21 mouse cellular contexts compared by ENCODE assay signal in the genomic region with DNA sequence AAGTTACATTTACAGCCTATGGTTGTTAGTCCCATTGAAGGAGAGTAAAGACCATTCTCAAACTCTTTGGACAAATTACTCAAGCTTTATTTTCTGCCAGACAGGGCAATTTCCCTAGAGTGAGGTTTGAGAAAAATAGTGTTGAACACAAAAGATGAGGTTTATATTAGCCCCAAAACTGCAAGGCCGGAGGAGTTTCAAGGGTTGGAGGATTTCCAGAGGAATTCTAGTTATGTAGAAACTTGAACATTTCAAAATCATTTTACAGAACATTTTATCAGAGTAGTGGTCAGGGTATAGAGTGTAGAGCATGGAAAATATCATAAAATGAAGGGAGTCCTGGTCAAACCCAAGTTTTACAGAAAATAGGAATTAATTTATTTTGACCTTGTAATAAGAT. TPM values are rescaled to one million over a fixed set of nuclear protein-coding genes. Genes with fewer than 3 reads are reported as not detected.
"Had no signal": no experiment of that assay in that cellular context is flagged by ENCODE, and none has a peak within 500 bp of the region (broad histone marks: within the 10 kb centered on the region; RNA-seq: fewer than 3 reads in every experiment).

No protein-coding gene starts in this region.

- H3K4me1 ChIP-seq: intestine, embryonic 15.5 days; limb, embryonic 12.5 days; midbrain, embryonic 10.5 days; midbrain, embryonic 15.5 days; neural tube, embryonic 13.5 days had no signal

- H3K9ac ChIP-seq: intestine, embryonic 15.5 days; limb, embryonic 12.5 days; liver, embryonic 14.5 days; midbrain, embryonic 15.5 days; neural tube, embryonic 13.5 days had no signal

- H3K27ac ChIP-seq: intestine, embryonic 15.5 days; limb, embryonic 12.5 days; liver, embryonic 14.5 days; midbrain, embryonic 10.5 days; midbrain, embryonic 15.5 days; neural tube, embryonic 13.5 days had no signal

- ATAC-seq: intestine, embryonic 15.5 days; midbrain, embryonic 15.5 days had no signal

- H3K27me3 ChIP-seq: intestine, embryonic 15.5 days; limb, embryonic 12.5 days; midbrain, embryonic 15.5 days; neural tube, embryonic 13.5 days had no signal

- DNase-seq: kidney, adult 18-20 months; kidney, postnatal 25 days; layer of hippocampus, postnatal 36 days; lung, adult 18-20 months; lung, postnatal 4 days; right cerebral cortex, postnatal 4 days; spleen, adult 18-20 months; thymus, adult 18-20 months; thymus, postnatal 14 days had no signal

- H3K4me2 ChIP-seq: intestine, embryonic 15.5 days; limb, embryonic 12.5 days; midbrain, embryonic 15.5 days; neural tube, embryonic 13.5 days had no signal

- H3K4me3 ChIP-seq: intestine, embryonic 15.5 days; limb, embryonic 12.5 days; midbrain, embryonic 10.5 days; midbrain, embryonic 15.5 days; neural tube, embryonic 13.5 days had no signal

- H3K9me3 ChIP-seq: intestine, embryonic 15.5 days; limb, embryonic 12.5 days; midbrain, embryonic 10.5 days; midbrain, embryonic 15.5 days; neural tube, embryonic 13.5 days had no signal

- H3K36me3 ChIP-seq: intestine, embryonic 15.5 days; midbrain, embryonic 15.5 days; neural tube, embryonic 13.5 days had no signal

RNA-seq across cellular contexts. Expression of a gene that starts 17.5 kb away (rescaled TPM):
- total RNA-seq: layer of hippocampus, postnatal 36 days; left cerebral cortex, adult 8-10 months; left cerebral cortex, postnatal 25 days; liver, adult 2 months; megakaryocyte, adult 5-6 weeks had no signal
- polyA plus RNA-seq: intestine, embryonic 15.5 days; kidney, embryonic 14.5 days; limb, embryonic 12.5 days; liver, adult 2 months; liver, embryonic 14.5 days; midbrain, embryonic 15.5 days; neural tube, embryonic 13.5 days; stomach, embryonic 14.5 days had no signal
